Mouse (Mus musculus) megakaryocyte, embryonic 14.5 days (primary cell): ENCODE measurements at regions not wholly inside any gene's neighbourhood (a gene's known extent, or its start where the extent isn't known, plus 50 kb on each side); places are given as distances from the start of the nearest gene placed in this dataset.

ENCODE experiments used
- H3K27me3 ChIP-seq: replicated peaks from 2 replicates; pipeline ENCODE3; 2012; ENCODE audit warnings: inconsistent platforms
- H3K36me3 ChIP-seq: replicated peaks from 2 replicates; pipeline ENCODE3; 2012; ENCODE audit warnings: low read length, inconsistent platforms, mixed read lengths
- H3K4me1 ChIP-seq: 2 replicates; pipeline ENCODE4 v1.6.1; 2012; ENCODE audit warnings: inconsistent platforms
- H3K4me3 ChIP-seq: replicated peaks from 2 replicates; pipeline ENCODE3; 2012; ENCODE audit warnings: moderate library complexity, mild to moderate bottlenecking, inconsistent platforms
- H3K9me3 ChIP-seq: 2 replicates; pipeline ENCODE4 v1.6.1; 2012; ENCODE audit warnings: inconsistent platforms
- FLI1 ChIP-seq: IDR thresholded peaks from 2 replicates; pipeline ENCODE4 v1.6.1; 2012; ENCODE audit warnings: low read length, inconsistent platforms, mixed read lengths
- GATA1 ChIP-seq: IDR thresholded peaks from 3 replicates; pipeline ENCODE4 v1.6.1; 2012; ENCODE audit warnings: mixed read lengths, low read length, inconsistent platforms, borderline replicate concordance

GRCm38 (mm10) chr8:107881851-107882250 is 60.6 kb upstream of the Zfhx3 start:
- H3K9me3 ChIP-seq: peaks cover 21% of the 10 kb centered on the region
- no peak overlapping the region for H3K4me3 ChIP-seq
- TF ChIP-seq GATA1: no peak
- H3K36me3 ChIP-seq: no peaks in the 10 kb centered on the region
- H3K27me3 ChIP-seq: no peaks in the 10 kb centered on the region
- no peaks in the 10 kb centered on the region for H3K4me1 ChIP-seq

GRCm38 (mm10) chr8:107885547-107885946 is 56.9 kb upstream of the Zfhx3 start:
- Histone ChIP-seq H3K27me3 (no peaks in the 10 kb centered on the region), H3K36me3 (no peaks in the 10 kb centered on the region), H3K4me1 (no peaks in the 10 kb centered on the region), H3K4me3 (no peak overlapping the region), H3K9me3 (peaks cover 18% of the 10 kb centered on the region; the same call in 1 of the 2 replicates)
- TF ChIP-seq GATA1 (no peak), FLI1 (no peak)

- Histone ChIP-seq H3K4me1 (no peaks in the 10 kb centered on the region), H3K9me3 (peaks cover 18% of the 10 kb centered on the region; the same call in 1 of the 2 replicates), H3K4me3 (no peak overlapping the region), H3K27me3 (no peaks in the 10 kb centered on the region), H3K36me3 (no peaks in the 10 kb centered on the region)
- TF ChIP-seq FLI1: no peak
- no peak for TF ChIP-seq GATA1
Measured at GRCm38 (mm10) chr8:107885971-107886370, 56.5 kb upstream of the Zfhx3 start.

- no peak for TF ChIP-seq GATA1
- TF ChIP-seq FLI1: no peak
- Histone ChIP-seq H3K4me3 (no peak overlapping the region), H3K27me3 (no peaks in the 10 kb centered on the region), H3K4me1 (no peaks in the 10 kb centered on the region), H3K9me3 (peaks cover 18% of the 10 kb centered on the region; the same call in 1 of the 2 replicates), H3K36me3 (no peaks in the 10 kb centered on the region)
Measured at GRCm38 (mm10) chr8:107886516-107887253, 55.8 kb upstream of the Zfhx3 start.

- H3K4me1 ChIP-seq: no peaks in the 10 kb centered on the region
- H3K4me3 ChIP-seq: no peak overlapping the region
- peaks cover 18% of the 10 kb centered on the region; the same call in 1 of the 2 replicates for H3K9me3 ChIP-seq
- H3K36me3 ChIP-seq: no peaks in the 10 kb centered on the region
- no peak for TF ChIP-seq GATA1
- no peak for TF ChIP-seq FLI1
- no peaks in the 10 kb centered on the region for H3K27me3 ChIP-seq
Measured at GRCm38 (mm10) chr8:107887333-107887732, 55.1 kb upstream of the Zfhx3 start.

GRCm38 (mm10) chr8:107890922-107891321 is 51.5 kb upstream of the Zfhx3 start:
- H3K4me1 ChIP-seq: no peaks in the 10 kb centered on the region
- H3K36me3 ChIP-seq: no peaks in the 10 kb centered on the region
- no peak overlapping the region for H3K4me3 ChIP-seq
- no peaks in the 10 kb centered on the region for H3K27me3 ChIP-seq
- no peak for TF ChIP-seq GATA1
- TF ChIP-seq FLI1: no peak
- peaks cover 8% of the 10 kb centered on the region; the same call in 1 of the 2 replicates for H3K9me3 ChIP-seq
